Mouse (Mus musculus) regulatory T cell (primary cell): ENCODE data around the gene Myo1c.

Source experiments
- in situ Hi-C: fragments of 300-600 bp; cut with MboI, MseI; formaldehyde crosslinking; loops from one replicate; pipeline ENCODE4 v1.15.1; 2025; ENCODE audit warnings: high pct_unique_total_duplicates

Gene Myo1c

DNA sequence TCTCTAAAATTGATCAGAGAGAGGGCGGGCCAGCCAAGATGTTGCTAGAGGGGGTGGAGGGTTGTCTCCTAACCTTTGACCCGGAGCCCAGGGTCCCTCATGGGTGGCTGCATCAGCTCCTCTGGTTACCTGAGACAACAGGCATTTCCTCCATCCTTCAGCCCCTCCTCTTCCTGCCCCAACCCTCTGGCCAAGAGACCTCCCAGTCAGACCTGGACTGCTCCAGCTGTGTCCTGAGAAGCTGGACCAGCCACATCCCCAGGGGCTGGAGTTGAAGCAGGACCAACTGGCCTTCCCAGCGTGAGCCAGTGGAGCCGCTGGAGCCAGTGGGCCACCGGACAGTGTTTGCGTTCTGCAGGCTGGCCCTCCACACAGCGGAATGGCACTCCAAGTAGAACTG is at the start of gene Myo1c:
TSS of gene Myo1c (plus strand) at position 194 of the 400 bp plus-strand sequence.
- in situ Hi-C loops: no loop called here

- in situ Hi-C loops: no loop called here
Measured at GRCm38 (mm10) chr11:75604826-75605225, 45.5 kb upstream of the Myo1c start.

GRCm38 (mm10) chr11:75605318-75605717 is 45.0 kb upstream of the Myo1c start:
- in situ Hi-C loops: no loop called here

GRCm38 (mm10) chr11:75608776-75609175 is 41.5 kb upstream of the Myo1c start:
- in situ Hi-C loops: no loop called here

- in situ Hi-C loops: no loop called here
Measured at GRCm38 (mm10) chr11:75610021-75610420, 40.3 kb upstream of the Myo1c start.

- in situ Hi-C loops: no loop called here
Measured at GRCm38 (mm10) chr11:75614769-75615168, 35.5 kb upstream of the Myo1c start.

DNA sequence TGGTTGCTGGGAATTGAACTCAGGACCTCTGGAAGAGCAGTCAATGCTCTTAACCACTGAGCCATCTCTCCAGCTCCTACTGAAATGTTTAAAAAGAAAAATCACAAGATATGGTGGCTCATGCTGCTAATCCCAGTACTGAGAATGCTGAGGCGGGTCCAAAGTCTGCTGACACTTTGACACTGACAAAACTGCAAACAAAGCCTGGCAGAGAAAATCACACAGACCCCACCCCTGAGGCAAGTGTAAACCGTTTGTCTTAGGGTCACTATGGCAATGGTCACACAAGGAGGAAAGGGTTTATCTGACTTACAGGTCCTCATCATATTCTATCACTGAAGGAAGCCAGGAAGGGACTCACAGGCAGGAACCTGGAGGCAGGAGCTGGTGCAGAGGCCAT is 34.7 kb upstream of the Myo1c start:
- in situ Hi-C loops: no loop called here

DNA sequence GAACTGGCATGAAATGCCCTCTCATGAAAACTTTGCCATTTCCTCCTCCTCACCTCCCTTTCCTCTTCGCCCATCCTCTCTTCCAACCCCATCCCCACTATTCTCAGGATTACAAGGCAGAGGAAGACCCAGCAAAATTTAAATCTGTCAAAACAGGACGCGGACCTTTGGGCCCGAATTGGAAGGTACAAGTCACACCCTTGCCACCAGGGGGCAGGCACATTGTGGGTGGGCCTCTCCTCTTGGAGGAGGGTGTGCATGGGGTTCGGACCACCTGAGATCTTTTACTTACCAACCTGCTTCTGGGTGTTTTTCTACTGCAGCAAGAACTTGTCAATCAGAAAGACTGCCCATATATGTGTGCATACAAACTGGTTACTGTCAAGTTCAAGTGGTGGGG is 31.2 kb upstream of the Myo1c start:
- in situ Hi-C loops: no loop called here

GRCm38 (mm10) chr11:75620136-75620780 is 30.0 kb upstream of the Myo1c start:
- in situ Hi-C loops: no loop called here

- in situ Hi-C loops: no loop called here
Measured at GRCm38 (mm10) chr11:75621426-75621825, 28.9 kb upstream of the Myo1c start.

GRCm38 (mm10) chr11:75622588-75623329 is 27.5 kb upstream of the Myo1c start:
- in situ Hi-C loops: no loop called here

- in situ Hi-C loops: no loop called here
Measured at GRCm38 (mm10) chr11:75624102-75624554, 26.2 kb upstream of the Myo1c start.

GRCm38 (mm10) chr11:75625820-75626219 is 24.5 kb upstream of the Myo1c start:
- in situ Hi-C loops: no loop called here

DNA sequence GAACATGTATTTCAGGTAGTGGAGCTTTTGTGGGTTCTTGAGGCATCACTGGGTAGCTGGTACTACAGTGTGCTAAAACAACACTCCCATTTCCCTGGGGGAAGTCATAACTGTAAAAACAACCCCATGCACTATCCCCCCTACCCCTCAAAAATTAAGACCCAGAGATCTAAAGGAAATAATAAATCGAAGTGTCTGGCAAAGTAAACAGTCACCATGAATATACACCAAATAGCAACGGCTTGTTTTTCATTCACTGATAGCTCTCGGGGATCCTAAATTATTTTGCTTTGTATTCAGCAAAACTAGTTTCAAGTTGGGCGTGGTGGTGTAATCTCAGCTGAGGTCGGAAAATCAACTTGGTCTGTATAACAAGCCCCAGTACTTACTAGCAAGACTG is 20.2 kb upstream of the Myo1c start:
- in situ Hi-C loops: no loop called here

GRCm38 (mm10) chr11:75630645-75631229 is 19.6 kb upstream of the Myo1c start, which contains the start of gene Inpp5k:
Gene Inpp5k, plus strand, starts transcription at chr11:75630988.
- in situ Hi-C loops: no loop called here

DNA sequence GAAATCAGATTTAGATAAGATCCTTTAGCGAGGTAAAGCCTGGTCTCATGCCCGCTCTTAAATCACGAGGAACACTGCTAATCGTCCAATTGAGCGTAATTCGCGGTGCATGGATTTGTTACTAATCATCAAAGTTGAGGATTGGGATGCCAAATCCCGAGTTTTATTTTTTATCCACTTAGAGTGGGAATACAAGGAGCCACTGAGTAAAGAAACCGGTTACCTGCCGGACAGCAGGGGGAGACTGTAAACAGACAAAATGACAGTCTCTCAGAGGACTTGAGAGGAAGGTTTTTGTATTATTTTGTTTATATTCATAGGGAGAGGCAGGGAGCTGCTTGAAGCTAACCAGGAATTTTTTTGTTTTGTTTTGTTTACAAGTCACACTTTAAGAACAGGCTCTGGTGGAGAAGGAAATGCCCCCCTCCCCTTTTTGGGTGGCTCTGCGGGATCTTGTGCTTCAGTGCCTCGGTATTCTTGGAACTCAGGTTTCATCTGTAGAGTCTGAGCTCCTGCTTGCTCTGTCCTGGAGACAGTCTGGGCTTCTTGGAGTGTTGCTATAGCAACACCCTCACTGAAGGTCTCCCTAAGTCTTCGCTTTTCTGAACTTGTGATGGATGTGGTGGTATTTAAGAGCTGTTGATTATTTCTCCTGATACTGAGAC is 18.6 kb upstream of the Myo1c start:
- in situ Hi-C loops: no loop called here

GRCm38 (mm10) chr11:75632921-75633320 is 17.4 kb upstream of the Myo1c start:
- in situ Hi-C loops: no loop called here

- in situ Hi-C loops: no loop called here
Measured at GRCm38 (mm10) chr11:75634801-75635200, 15.5 kb upstream of the Myo1c start.

- in situ Hi-C loops: no loop called here
Measured at GRCm38 (mm10) chr11:75635315-75635714, 15.0 kb upstream of the Myo1c start.

- in situ Hi-C loops: no loop called here
Measured at GRCm38 (mm10) chr11:75643323-75643722, 7.0 kb upstream of the Myo1c start.

DNA sequence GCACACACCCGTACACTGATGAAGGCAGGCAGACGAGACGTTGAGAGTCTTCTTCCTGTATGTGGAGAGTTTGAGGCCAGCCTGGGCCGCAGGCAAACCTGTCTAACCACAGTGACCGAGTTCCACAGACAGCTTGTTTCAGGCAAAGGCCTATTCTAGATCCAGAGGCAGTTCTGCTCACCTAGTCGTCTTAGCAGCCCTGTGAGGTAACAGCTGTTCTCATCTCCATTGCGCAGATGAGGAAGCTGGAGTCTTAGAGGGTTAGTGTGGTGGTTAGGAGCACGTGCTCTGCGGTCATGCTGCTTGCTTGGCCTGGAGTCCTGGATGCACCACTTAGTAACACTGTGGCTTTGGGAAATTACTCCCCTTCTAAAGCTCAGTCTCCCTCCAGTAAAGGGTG is 5.6 kb upstream of the Myo1c start:
- in situ Hi-C loops: no loop called here

- in situ Hi-C loops: no loop called here
Measured at GRCm38 (mm10) chr11:75647681-75648211, 2.6 kb upstream of the Myo1c start.
